Mouse (Mus musculus): ENCODE results near the gene Abhd2. TPM values are rescaled to one million over a fixed set of nuclear protein-coding genes. Genes with fewer than 3 reads are reported as not detected.

Gene Abhd2
- polyA plus RNA-seq, 1 experiment from 2014 or later: 12.0 TPM

- Histone ChIP-seq H3K27me3 (replicated peaks) (no peaks in the 10 kb centered on the region), H3K27ac (no peak overlapping the region), H3K4me2 (no peak overlapping the region), H3K36me3 (0 out of 2 replicates have a peak, but pooled peaks cover 12% of the 10 kb centered on the region), H3K9ac (no peak overlapping the region), H3K9me3 (no peaks in the 10 kb centered on the region), H3K4me1 (no peaks in the 10 kb centered on the region), H3K4me3 (replicated peaks) (no peak overlapping the region)
- no peak for ATAC-seq (ENCODE audit: insufficient read depth, low FRiP score, low read depth)
- 75% methylated on average over 13 of the region's 13 CpGs for WGBS
Measured at GRCm38 (mm10) chr7:79347108-79347813, 74.3 kb downstream of the Abhd2 start.

DNA sequence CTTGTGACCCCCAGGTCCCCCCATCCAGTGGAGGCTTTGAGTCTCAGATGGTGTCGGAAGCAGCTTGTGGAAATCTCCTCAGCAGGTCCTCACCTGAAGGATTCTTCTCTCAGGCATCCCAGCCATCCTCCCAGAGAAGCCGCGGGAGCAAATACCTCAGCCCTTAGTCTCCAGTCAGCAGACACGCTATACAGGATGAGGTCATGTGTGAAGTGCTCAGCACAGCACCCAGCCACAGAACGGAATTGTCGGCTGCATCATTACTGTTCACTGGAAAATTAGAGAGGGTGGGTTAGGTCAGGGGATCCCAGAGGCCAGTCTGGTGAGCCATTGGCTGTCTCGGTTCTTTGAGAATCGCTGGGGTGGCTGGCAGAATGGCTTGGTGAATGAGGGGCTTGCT is 75.8 kb downstream of the Abhd2 start:
- Histone ChIP-seq H3K27me3 (replicated peaks) (no peaks in the 10 kb centered on the region), H3K36me3 (peaks cover 14% of the 10 kb centered on the region; the same call in 1 of the 2 replicates), H3K4me2 (no peak overlapping the region), H3K9ac (no peak overlapping the region), H3K27ac (no peak overlapping the region), H3K4me3 (replicated peaks) (no peak overlapping the region), H3K9me3 (no peaks in the 10 kb centered on the region), H3K4me1 (no peaks in the 10 kb centered on the region)
- no peak for ATAC-seq (ENCODE audit: insufficient read depth, low FRiP score, low read depth)
- WGBS: 88% methylated on average over 8 of the region's 8 CpGs

- H3K36me3 ChIP-seq: peaks cover 16% of the 10 kb centered on the region; the same call in 1 of the 2 replicates
- no peaks in the 10 kb centered on the region for H3K9me3 ChIP-seq
- H3K27ac ChIP-seq: no peak overlapping the region
- 41% methylated on average over 12 of the region's 12 CpGs for WGBS
- no peak overlapping the region for H3K9ac ChIP-seq
- H3K27me3 ChIP-seq (replicated peaks): no peaks in the 10 kb centered on the region
- no peaks in the 10 kb centered on the region for H3K4me1 ChIP-seq
- no peak overlapping the region for H3K4me3 ChIP-seq (replicated peaks)
- H3K4me2 ChIP-seq: no peak overlapping the region
- ATAC-seq (ENCODE audit: insufficient read depth, low FRiP score, low read depth): 0 out of 2 replicates have a peak, but pooled peaks have one; percentile 27
Measured at GRCm38 (mm10) chr7:79349738-79350386, 76.9 kb downstream of the Abhd2 start.

DNA sequence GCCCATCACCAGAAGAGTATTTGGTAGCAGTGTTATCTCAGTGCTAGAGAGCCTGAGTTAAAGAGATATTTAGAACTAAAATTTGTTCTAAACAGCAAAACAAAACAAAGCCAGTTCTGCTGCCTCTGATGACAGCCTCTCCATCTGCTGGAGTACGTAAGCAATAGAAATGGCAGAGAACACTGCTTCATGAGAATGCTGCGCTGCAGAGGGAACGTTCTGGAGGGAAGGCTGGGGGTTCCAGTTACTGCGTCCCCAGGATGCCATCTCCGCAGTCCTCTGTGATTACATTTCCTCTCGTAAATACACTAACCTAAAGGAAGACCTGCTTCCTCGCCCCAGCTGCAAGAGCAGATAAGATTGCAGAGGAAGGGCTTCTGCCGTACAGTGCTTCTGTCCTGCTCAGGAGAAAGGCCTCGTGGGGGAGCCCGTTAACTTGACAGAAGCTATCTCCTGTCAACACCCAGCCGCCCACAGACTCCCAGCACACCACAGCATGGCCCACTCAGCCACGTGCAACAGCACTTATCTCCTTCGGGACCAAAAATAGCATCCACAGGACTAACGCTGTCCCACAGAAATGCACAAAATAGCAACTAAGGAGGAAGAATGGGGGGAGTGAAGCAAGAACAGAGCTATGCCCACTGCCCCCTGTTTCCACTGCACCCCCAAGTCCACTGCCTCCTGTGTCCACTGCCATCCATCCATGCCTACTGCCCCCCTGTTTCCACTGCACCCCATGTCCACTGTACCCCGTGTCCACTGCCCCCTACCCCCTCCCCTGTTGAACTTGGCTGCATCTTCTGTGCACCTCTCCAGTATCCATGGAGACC is 85.6 kb downstream of the Abhd2 start:
- Histone ChIP-seq H3K9me3 (no peaks in the 10 kb centered on the region), H3K9ac (no peak overlapping the region), H3K27ac (no peak overlapping the region), H3K4me1 (no peaks in the 10 kb centered on the region), H3K27me3 (replicated peaks) (no peaks in the 10 kb centered on the region), H3K4me3 (replicated peaks) (no peak overlapping the region), H3K36me3 (peaks cover 36% of the 10 kb centered on the region), H3K4me2 (no peak overlapping the region)
- ATAC-seq (ENCODE audit: insufficient read depth, low FRiP score, low read depth): peak; percentile 61; the same call in 1 of the 2 replicates
- 52% methylated on average over 15 of the region's 15 CpGs for WGBS

GRCm38 (mm10) chr7:79359183-79359435 is 86.1 kb downstream of the Abhd2 start:
- no peak overlapping the region for H3K9ac ChIP-seq
- no peak for ATAC-seq (ENCODE audit: insufficient read depth, low FRiP score, low read depth)
- H3K4me1 ChIP-seq: no peaks in the 10 kb centered on the region
- WGBS: 81% methylated on average over 3 of the region's 3 CpGs
- no peaks in the 10 kb centered on the region for H3K9me3 ChIP-seq
- H3K27ac ChIP-seq: no peak overlapping the region
- H3K4me3 ChIP-seq (replicated peaks): no peak overlapping the region
- H3K27me3 ChIP-seq (replicated peaks): no peaks in the 10 kb centered on the region
- no peak overlapping the region for H3K4me2 ChIP-seq
- peaks cover 33% of the 10 kb centered on the region for H3K36me3 ChIP-seq

GRCm38 (mm10) chr7:79360056-79360455 is 87.1 kb downstream of the Abhd2 start:
- WGBS: 72% methylated on average over 11 of the region's 11 CpGs
- peaks cover 32% of the 10 kb centered on the region for H3K36me3 ChIP-seq

DNA sequence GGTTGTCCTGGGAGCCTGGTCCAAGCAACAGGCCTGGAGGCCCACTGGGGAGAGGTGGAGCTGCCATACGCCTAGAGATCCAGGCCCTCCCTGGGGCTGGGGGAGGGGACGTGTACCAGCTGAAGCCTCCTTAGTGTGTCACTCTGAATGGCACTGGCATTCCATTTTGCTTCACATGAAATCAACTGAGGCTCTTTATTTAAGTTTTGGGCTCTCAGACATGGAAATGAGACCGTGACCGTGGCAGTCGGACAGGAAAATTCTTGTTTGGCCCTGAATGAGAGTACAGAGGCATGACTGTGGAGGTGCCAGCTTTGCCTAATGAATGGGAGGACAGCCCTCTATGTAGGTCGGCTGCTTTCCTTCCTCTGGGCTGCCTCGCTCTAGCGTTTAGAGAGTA is 89.2 kb downstream of the Abhd2 start:
- no peak overlapping the region for H3K9ac ChIP-seq
- no peak for ATAC-seq (ENCODE audit: insufficient read depth, low FRiP score, low read depth)
- H3K4me1 ChIP-seq: no peaks in the 10 kb centered on the region
- no peaks in the 10 kb centered on the region for H3K27me3 ChIP-seq (replicated peaks)
- WGBS: 83% methylated on average over 8 of the region's 8 CpGs
- no peak overlapping the region for H3K4me2 ChIP-seq
- no peaks in the 10 kb centered on the region for H3K9me3 ChIP-seq
- H3K36me3 ChIP-seq: peaks cover 16% of the 10 kb centered on the region
- no peak overlapping the region for H3K27ac ChIP-seq
- no peak overlapping the region for H3K4me3 ChIP-seq (replicated peaks)

More at GRCm38 (mm10) chr7:79360056-79360455, 87.1 kb downstream of the Abhd2 start:
- Histone ChIP-seq H3K27me3 (replicated peaks) (no peaks in the 10 kb centered on the region), H3K9ac (no peak overlapping the region), H3K27ac (no peak overlapping the region), H3K4me1 (no peaks in the 10 kb centered on the region), H3K4me2 (no peak overlapping the region), H3K4me3 (replicated peaks) (no peak overlapping the region), H3K9me3 (no peaks in the 10 kb centered on the region)
- ATAC-seq (ENCODE audit: insufficient read depth, low FRiP score, low read depth): no peak

DNA sequence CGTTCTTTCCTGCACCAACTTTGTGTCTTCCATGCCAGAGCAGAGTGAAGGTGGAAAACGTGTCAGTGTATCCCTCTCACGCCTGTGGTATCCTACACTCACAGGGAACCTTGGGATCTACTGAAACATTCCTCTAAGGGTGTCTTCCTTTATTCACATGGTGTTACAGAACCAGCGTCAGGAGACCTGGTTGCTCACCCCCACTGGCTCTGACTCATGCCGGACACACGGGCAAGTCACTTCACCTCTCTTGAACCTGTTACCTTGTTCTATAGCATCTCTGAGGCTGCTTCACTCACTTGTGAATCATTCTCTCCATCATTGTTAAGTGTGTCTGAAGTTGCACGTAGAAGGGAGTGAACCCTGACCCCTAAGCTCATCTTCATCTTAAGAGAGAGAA is 89.8 kb downstream of the Abhd2 start:
- ATAC-seq (ENCODE audit: insufficient read depth, low FRiP score, low read depth): no peak
- no peak overlapping the region for H3K9ac ChIP-seq
- no peaks in the 10 kb centered on the region for H3K27me3 ChIP-seq (replicated peaks)
- peaks cover 15% of the 10 kb centered on the region for H3K36me3 ChIP-seq
- 87% methylated on average over 7 of the region's 7 CpGs for WGBS
- H3K4me1 ChIP-seq: no peaks in the 10 kb centered on the region
- no peak overlapping the region for H3K27ac ChIP-seq
- no peaks in the 10 kb centered on the region for H3K9me3 ChIP-seq
- no peak overlapping the region for H3K4me2 ChIP-seq
- no peak overlapping the region for H3K4me3 ChIP-seq (replicated peaks)

DNA sequence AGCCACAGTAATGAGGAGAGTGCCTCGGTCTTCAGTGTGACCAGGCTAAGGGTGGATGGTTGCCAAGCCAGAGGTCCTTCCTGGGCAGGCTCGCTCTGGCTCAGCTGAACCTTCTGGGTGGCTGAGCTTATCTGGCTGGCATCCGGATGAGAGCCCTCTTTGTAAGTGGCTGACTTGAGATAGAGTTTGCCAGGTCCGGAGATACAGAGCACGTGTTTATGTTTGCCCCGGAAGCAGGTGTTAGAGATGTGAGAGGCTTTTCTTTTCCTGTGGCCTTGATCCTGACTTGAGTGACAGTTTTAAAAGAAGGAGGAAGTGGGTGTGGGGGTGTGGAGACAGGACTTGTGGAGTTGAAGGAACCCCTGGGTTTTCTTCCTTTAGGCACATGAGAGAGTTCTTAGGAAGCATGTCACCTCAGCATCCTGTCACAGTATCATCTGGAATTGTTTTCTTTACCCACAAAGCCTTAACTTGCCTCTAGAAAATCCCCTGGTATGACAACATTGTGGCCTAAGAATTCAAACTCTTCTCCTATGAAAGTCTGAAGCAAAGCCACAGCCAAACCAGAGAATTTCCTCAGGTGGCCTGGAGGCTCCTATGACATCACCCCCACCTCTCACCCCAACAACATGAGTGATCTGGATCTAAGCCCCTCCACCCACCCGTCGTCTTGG is 90.5 kb downstream of the Abhd2 start:
- no peaks in the 10 kb centered on the region for H3K4me1 ChIP-seq
- ATAC-seq (ENCODE audit: insufficient read depth, low FRiP score, low read depth): peak; percentile 32; the same call in 1 of the 2 replicates
- WGBS: 47% methylated on average over 8 of the region's 8 CpGs

GRCm38 (mm10) chr7:79368664-79369063 is 95.7 kb downstream of the Abhd2 start:
- H3K27ac ChIP-seq: no peak overlapping the region
- WGBS: 79% methylated on average over 5 of the region's 5 CpGs
- no peaks in the 10 kb centered on the region for H3K27me3 ChIP-seq (replicated peaks)
- H3K4me3 ChIP-seq (replicated peaks): no peak overlapping the region
- H3K9me3 ChIP-seq: no peaks in the 10 kb centered on the region
- no peak overlapping the region for H3K9ac ChIP-seq
- H3K36me3 ChIP-seq: no peaks in the 10 kb centered on the region
- H3K4me2 ChIP-seq: no peak overlapping the region
- no peaks in the 10 kb centered on the region for H3K4me1 ChIP-seq
- ATAC-seq (ENCODE audit: insufficient read depth, low FRiP score, low read depth): no peak

More for the DNA sequence above, 90.5 kb downstream of the Abhd2 start:
- Histone ChIP-seq H3K9ac (no peak overlapping the region), H3K9me3 (no peaks in the 10 kb centered on the region), H3K27me3 (replicated peaks) (no peaks in the 10 kb centered on the region), H3K4me3 (replicated peaks) (no peak overlapping the region), H3K4me2 (no peak overlapping the region), H3K27ac (no peak overlapping the region), H3K36me3 (peaks cover 12% of the 10 kb centered on the region)

DNA sequence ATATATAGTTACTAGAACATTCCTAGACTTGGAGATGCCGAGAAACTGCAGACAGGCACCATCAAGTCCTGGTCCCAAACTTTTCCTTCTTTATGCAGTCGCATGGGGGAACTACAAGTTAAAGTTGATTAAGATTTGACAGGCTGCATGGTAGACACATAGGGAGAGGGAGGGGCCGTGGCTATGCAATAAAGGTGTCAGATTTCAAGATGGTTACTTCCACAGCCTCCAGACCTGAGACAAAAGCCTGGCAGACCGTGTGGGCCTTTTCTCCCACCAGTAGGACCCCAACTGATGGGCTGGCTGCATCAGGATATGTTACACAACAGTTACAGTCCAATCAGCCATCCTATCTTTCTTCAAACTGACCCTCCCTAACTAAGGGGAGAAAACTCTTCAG is 96.4 kb downstream of the Abhd2 start:
- no peaks in the 10 kb centered on the region for H3K36me3 ChIP-seq
- WGBS: 35% methylated on average over 4 of the region's 4 CpGs
- no peaks in the 10 kb centered on the region for H3K4me1 ChIP-seq
- ATAC-seq (ENCODE audit: insufficient read depth, low FRiP score, low read depth): no peak
- no peaks in the 10 kb centered on the region for H3K9me3 ChIP-seq
- H3K9ac ChIP-seq: no peak overlapping the region
- H3K4me3 ChIP-seq (replicated peaks): no peak overlapping the region
- H3K4me2 ChIP-seq: no peak overlapping the region
- H3K27ac ChIP-seq: no peak overlapping the region
- no peaks in the 10 kb centered on the region for H3K27me3 ChIP-seq (replicated peaks)

All from stomach, embryonic 15.5 days (tissue).